Mouse (Mus musculus) midbrain, postnatal 0 days (tissue): ENCODE measurements around the gene Rln3. TPM values are rescaled to one million over a fixed set of nuclear protein-coding genes. Genes with fewer than 3 reads are reported as not detected.

Experiments used
- ATAC-seq: fragments of 200-750 bp; cut with Nextera tagmentation; 2 replicates; pipeline ENCODE4 v1.8.0; 2017; ENCODE audit warnings: moderate number of reproducible peaks, mild to moderate bottlenecking, moderate TSS enrichment, moderate library complexity; ENCODE audit not compliant: low FRiP score
- DNase-seq: peaks from one replicate; pipeline ENCODE4 v3.0.0-alpha.2; 2015; ENCODE audit warnings: low spot score
- H3K27ac ChIP-seq: fragments of 300-500 bp; sonication (generic); 2 replicates; pipeline ENCODE4 v1.5.1; 2014; ENCODE audit warnings: low read depth, mild to moderate bottlenecking, low read length, mixed read lengths
- H3K27me3 ChIP-seq: fragments of 300-500 bp; sonication (generic); 2 replicates; pipeline ENCODE4 v1.6.1; 2014; ENCODE audit warnings: low read length, control low read depth, mixed read lengths; ENCODE audit not compliant: insufficient read depth
- H3K36me3 ChIP-seq: fragments of 300-500 bp; sonication (generic); 2 replicates; pipeline ENCODE4 v1.6.1; 2014; ENCODE audit warnings: low read length, control low read depth, mixed read lengths; ENCODE audit not compliant: insufficient read depth
- H3K4me1 ChIP-seq: fragments of 300-500 bp; sonication (generic); 2 replicates; pipeline ENCODE4 v1.6.1; 2014; ENCODE audit warnings: mild to moderate bottlenecking, control low read depth, antibody characterized with exemption, low read length, mixed read lengths; ENCODE audit not compliant: insufficient read depth
- H3K4me2 ChIP-seq: fragments of 300-500 bp; sonication (generic); 2 replicates; pipeline ENCODE4 v1.6.1; 2014; ENCODE audit warnings: low read depth, mild to moderate bottlenecking, low read length, mixed read lengths; ENCODE audit not compliant: poor library complexity, severe bottlenecking
- H3K4me3 ChIP-seq: fragments of 300-500 bp; sonication (generic); 2 replicates; pipeline ENCODE4 v1.5.1; 2014; ENCODE audit warnings: low read depth, mild to moderate bottlenecking, low read length, moderate library complexity
- H3K9ac ChIP-seq: fragments of 300-500 bp; sonication (generic); replicated peaks from 2 replicates; pipeline ENCODE4 v1.6.1; 2014; ENCODE audit warnings: mild to moderate bottlenecking, low read length, moderate library complexity, mixed read lengths; ENCODE audit not compliant: poor library complexity, severe bottlenecking
- H3K9me3 ChIP-seq: fragments of 300-500 bp; sonication (generic); 2 replicates; pipeline ENCODE4 v1.6.1; 2016; ENCODE audit warnings: low read length, control low read depth
- CTCF ChIP-seq: IDR thresholded peaks from 2 replicates; pipeline ENCODE4 v1.5.1; 2016; ENCODE audit warnings: antibody characterized with exemption, mild to moderate bottlenecking
- WGBS: fragments of 180-500 bp; shearing (Covaris S2); extraction: QIAGEN DNeasy Blood & Tissue Kit; methylation state at CpG from one replicate; pipeline ENCODE4 v1.1.7; 2014; 5-methylcytosine and 5-hydroxymethylcytosine counted together
- polyA plus RNA-seq: library from polyadenylated mRNA; unstranded; fragments of >200 nt; fragmentation: Nextera tagmentation; extraction: Ambion mirVana; gene quantifications from 2 replicates; pipeline ENCODE4 v1.2.1, GENCODE M21; 2015
- total RNA-seq: library from RNA; depleted of rRNA; stranded (reverse); fragments of >200 nt; gene quantifications from 2 replicates; pipeline ENCODE4 v1.2.3, GENCODE M21; 2014

Rln3 gene
- total and polyA plus RNA-seq, 2 experiments from 2014 or later: 1.3 to 2.7 TPM

DNA sequence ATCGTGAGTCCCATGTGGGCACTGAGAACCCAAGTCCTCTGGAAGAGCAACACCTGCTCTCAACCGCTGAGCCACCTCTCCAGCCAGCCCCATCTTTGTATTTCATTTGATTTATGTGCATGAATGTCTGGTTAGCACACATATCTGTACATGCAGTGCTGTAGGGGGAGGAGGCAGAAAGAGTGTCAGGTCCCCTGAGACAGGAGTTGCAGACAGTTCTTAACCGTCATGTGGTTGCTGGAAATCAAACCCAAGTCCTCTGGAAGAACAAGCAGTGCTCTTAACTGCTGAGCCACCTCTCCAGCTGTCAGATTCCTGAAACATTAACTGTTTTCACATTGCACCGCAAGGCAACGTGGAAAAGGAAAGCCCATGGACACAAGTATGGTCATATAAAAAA lies 3.4 kb upstream of the Rln3 start:
- Histone ChIP-seq H3K4me3 (no peak overlapping the region), H3K4me1 (no peaks in the 10 kb centered on the region), H3K36me3 (no peaks in the 10 kb centered on the region), H3K27ac (no peak overlapping the region), H3K9me3 (no peaks in the 10 kb centered on the region), H3K4me2 (no peak overlapping the region), H3K9ac (no peak overlapping the region), H3K27me3 (peaks cover 22% of the 10 kb centered on the region)
- TF ChIP-seq CTCF: no peak
- no peak for ATAC-seq
- DNase-seq: no peak
- 81% methylated on average over 5 of the region's 5 CpGs for WGBS

DNA sequence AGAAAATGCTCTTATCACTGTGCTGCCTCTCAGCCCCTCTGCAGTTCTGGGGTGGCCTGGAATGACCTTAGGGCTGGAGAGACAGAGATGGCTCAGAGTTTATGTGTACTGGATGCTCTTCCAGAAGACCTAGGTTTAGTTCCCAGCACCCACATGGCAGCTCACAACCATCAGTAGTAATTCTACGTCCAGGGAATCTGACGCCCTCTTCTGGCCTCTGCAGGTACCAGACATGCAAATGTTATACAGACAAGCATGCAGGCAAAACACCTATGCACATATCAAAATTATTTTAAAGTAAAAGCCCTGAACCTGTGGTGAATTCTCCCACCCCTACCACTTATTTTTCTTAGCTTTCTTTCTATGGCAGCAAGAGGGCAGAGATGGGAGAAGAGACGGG lies 1.7 kb upstream of the Rln3 start:
- ATAC-seq (no peak), DNase-seq (no peak)
- Histone ChIP-seq H3K27me3 (peaks cover 39% of the 10 kb centered on the region), H3K9me3 (no peaks in the 10 kb centered on the region), H3K27ac (no peak overlapping the region), H3K36me3 (no peaks in the 10 kb centered on the region), H3K4me2 (no peak overlapping the region), H3K4me3 (no peak overlapping the region), H3K9ac (no peak overlapping the region), H3K4me1 (peaks cover 4% of the 10 kb centered on the region; the same call in 1 of the 2 replicates)
- 76% methylated on average over 3 of the region's 3 CpGs for WGBS
- no peak for TF ChIP-seq CTCF

DNA sequence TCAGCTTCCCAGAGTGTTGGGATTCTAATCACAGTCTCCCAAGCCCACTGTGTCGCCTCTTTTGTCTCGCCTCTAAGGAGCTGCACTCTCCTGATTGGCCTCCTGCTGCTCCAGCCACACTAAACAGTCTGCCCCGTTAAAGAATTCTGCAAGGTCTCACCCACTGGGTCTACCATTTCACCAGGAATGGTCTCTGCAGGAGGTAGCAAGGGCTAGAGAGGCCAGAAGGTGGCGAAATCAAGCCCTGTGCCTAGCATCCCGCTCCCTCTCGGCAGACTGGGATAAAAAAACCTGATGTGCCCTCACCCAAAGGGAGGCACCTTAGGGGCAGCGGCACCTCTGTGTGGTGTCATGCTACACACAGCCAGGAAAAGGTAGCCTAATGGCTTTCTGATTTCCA lies 697 bp downstream of the Rln3 start:
- H3K4me3 ChIP-seq: no peak overlapping the region
- DNase-seq (no peak), ATAC-seq (no peak)
- H3K27me3 ChIP-seq: peaks cover 45% of the 10 kb centered on the region
- H3K9ac ChIP-seq: no peak overlapping the region
- H3K4me1 ChIP-seq: peaks cover 4% of the 10 kb centered on the region; the same call in 1 of the 2 replicates
- H3K4me2 ChIP-seq: no peak overlapping the region
- no peak overlapping the region for H3K27ac ChIP-seq
- no peaks in the 10 kb centered on the region for H3K36me3 ChIP-seq
- peak; percentile 26; the same call in 1 of the 2 replicates for TF ChIP-seq CTCF
- 11% methylated on average over 7 of the region's 7 CpGs for WGBS
- no peaks in the 10 kb centered on the region for H3K9me3 ChIP-seq

DNA sequence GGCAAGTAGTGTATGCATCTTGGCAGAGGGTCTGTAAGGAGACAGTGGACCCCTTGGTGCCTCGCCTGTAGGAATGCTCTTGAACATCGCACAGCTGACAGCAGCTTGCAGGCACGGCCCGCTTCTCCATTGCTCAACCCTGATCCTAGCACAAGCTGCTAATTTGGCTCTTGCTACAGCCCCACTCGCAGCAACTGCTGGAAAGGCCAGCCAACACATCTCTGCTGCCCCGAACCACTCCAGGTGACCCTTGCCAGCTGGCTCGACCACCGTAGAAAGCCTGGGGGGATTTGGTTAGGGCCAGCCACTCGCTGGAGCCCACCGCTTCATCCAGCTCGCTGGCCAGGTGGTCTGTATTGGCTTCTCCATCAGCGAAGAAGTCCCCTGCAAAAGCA lies 1.9 kb downstream of the Rln3 start:
- Histone ChIP-seq H3K4me2 (no peak overlapping the region), H3K9ac (no peak overlapping the region), H3K36me3 (no peaks in the 10 kb centered on the region), H3K4me1 (peaks cover 4% of the 10 kb centered on the region; the same call in 1 of the 2 replicates), H3K4me3 (no peak overlapping the region), H3K27ac (no peak overlapping the region), H3K9me3 (no peaks in the 10 kb centered on the region), H3K27me3 (peaks cover 45% of the 10 kb centered on the region)
- no peak for TF ChIP-seq CTCF
- 45% methylated on average over 12 of the region's 12 CpGs for WGBS
- DNase-seq (peak; percentile 36), ATAC-seq (no peak)

DNA sequence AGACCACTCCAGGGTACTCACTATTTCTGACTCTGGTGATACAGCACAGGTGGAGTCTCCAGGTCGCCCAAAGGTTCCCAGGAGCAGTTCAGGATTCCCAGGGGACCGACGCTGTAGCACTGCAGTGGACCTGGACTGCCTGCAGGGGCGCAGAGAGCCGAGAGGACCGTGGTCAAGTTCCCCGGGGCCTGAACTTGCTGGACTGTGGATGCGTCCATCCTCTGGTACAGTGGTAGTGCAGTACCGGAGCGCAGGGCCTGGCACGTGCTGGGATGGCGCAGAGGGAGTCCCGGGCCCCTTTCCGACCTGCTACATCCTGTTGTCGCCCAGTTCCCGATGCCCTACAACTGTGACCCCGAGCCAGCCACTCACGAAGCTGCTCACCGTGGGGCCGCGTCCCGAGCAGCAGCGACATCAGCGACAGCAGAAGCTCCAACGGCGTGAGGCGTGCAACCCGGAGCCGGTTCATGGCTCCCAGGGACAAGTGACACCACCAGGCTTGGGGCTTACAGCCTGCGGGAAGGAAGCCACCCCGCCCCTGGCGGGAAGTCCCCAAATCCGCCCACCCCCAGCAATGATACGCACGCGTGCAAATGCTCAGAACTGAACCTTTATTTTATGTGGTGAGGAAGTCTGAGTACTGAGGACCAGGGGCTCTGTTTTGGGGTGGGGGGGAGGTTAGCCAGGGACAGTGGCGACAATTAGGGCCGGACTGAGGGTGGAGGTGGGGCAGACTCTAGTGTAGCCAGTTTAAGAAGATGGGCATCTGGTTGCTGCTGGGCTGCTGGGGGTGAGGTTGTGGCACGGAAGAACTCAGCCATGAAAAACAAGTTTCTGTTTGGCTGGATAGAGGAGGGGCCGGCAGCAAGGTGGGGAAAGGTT lies 2.5 kb downstream of the Rln3 start, which contains the start of gene Il27ra:
Gene Il27ra, minus strand, starts transcription at position 524 of the 882 bp plus-strand sequence.
- H3K9ac ChIP-seq: 0 out of 2 replicates have a peak within 1 kb of the TSS, but pooled peaks have one; percentile 33
- 5% methylated on average over 40 of the region's 40 CpGs for WGBS
- H3K27me3 ChIP-seq: peaks cover 45% of the 10 kb centered on the region
- H3K27ac ChIP-seq: no peak within 1 kb of the TSS
- peak; percentile 73 for TF ChIP-seq CTCF
- peaks cover 4% of the 10 kb centered on the region; the same call in 1 of the 2 replicates for H3K4me1 ChIP-seq
- DNase-seq: peak; percentile 76
- peak within 1 kb of the TSS; percentile 51 for H3K4me2 ChIP-seq
- ATAC-seq: peak; percentile 66; the same call in 1 of the 2 replicates
- H3K9me3 ChIP-seq: no peaks in the 10 kb centered on the region
- H3K4me3 ChIP-seq: peak within 1 kb of the TSS; percentile 26
- H3K36me3 ChIP-seq: no peaks in the 10 kb centered on the region

DNA sequence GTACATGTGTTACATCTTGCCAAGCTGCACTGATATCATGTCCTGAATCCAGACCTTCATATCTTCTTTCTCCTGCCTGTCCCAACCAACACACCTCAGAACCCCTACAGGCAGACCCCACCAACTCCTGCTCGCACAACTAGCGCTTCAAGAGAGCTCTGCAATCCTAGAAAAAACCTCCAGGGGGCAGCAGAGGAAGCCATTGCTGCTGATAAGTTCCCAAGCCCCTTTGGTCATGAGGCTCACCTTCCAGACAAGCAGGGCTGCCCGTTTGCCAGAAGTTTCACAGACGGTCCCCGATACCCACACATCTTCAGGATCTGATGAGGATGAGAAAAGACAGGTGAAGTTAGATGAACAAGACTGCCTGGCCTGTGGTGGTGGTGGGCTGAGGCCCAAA lies 5.8 kb downstream of the Rln3 start:
- 9% methylated on average over 5 of the region's 5 CpGs for WGBS
- Histone ChIP-seq H3K27me3 (peaks cover 38% of the 10 kb centered on the region), H3K27ac (no peak overlapping the region), H3K36me3 (no peaks in the 10 kb centered on the region), H3K9me3 (no peaks in the 10 kb centered on the region), H3K4me1 (peaks cover 4% of the 10 kb centered on the region; the same call in 1 of the 2 replicates), H3K9ac (no peak overlapping the region), H3K4me2 (no peak overlapping the region), H3K4me3 (no peak overlapping the region)
- ATAC-seq (no peak), DNase-seq (peak; percentile 89)
- peak; percentile 90 for TF ChIP-seq CTCF
